Mouse (Mus musculus): ENCODE data around the gene Gpr82. TPM values are rescaled to one million over a fixed set of nuclear protein-coding genes. Genes with fewer than 3 reads are reported as not detected.

Gpr82 gene
- polyA plus RNA-seq, 1 experiment: not detected

- Histone ChIP-seq H3K4me1 (ENCODE audit: control insufficient read depth, insufficient read depth, low read length) (0 out of 2 replicates have a peak, but pooled peaks cover 2% of the 10 kb centered on the region), H3K27ac (ENCODE audit: insufficient read depth, low read length) (no peak overlapping the region), H3K4me3 (replicated peaks; ENCODE audit: insufficient read depth, low read depth, low read length) (no peak overlapping the region), H3K27me3 (ENCODE audit: control insufficient read depth, insufficient read depth, low read length) (no peaks in the 10 kb centered on the region)
- no peak for DNase-seq
- WGBS: 87% methylated on average over 4 of the region's 4 CpGs
- TF ChIP-seq CTCF (IDR thresholded peaks at IDR 0.05; ENCODE audit: borderline replicate concordance, insufficient read depth, low read depth, low read length): no peak
- no peak for TF ChIP-seq POLR2A (IDR thresholded peaks at IDR 0.05; ENCODE audit: borderline replicate concordance, insufficient read depth, low read length)
Measured at GRCm38 (mm10) chrX:13659201-13659890, 1.8 kb upstream of the Gpr82 start.

- no peak for DNase-seq
- H3K27ac ChIP-seq (ENCODE audit: insufficient read depth, low read length): no peak overlapping the region
- H3K4me3 ChIP-seq (replicated peaks; ENCODE audit: insufficient read depth, low read depth, low read length): no peak overlapping the region
- TF ChIP-seq POLR2A (IDR thresholded peaks at IDR 0.05; ENCODE audit: borderline replicate concordance, insufficient read depth, low read length) (no peak), CTCF (IDR thresholded peaks at IDR 0.05; ENCODE audit: borderline replicate concordance, insufficient read depth, low read depth, low read length) (no peak)
- no peaks in the 10 kb centered on the region for H3K27me3 ChIP-seq (ENCODE audit: control insufficient read depth, insufficient read depth, low read length)
- 89% methylated on average over 5 of the region's 5 CpGs for WGBS
- no peaks in the 10 kb centered on the region for H3K4me1 ChIP-seq (ENCODE audit: control insufficient read depth, insufficient read depth, low read length)
Measured at GRCm38 (mm10) chrX:13668867-13669266, 7.7 kb downstream of the Gpr82 start.

GRCm38 (mm10) chrX:13670342-13670741, 9.2 kb downstream of the Gpr82 start:
- Histone ChIP-seq H3K4me3 (replicated peaks; ENCODE audit: insufficient read depth, low read depth, low read length) (no peak overlapping the region), H3K27ac (ENCODE audit: insufficient read depth, low read length) (no peak overlapping the region), H3K4me1 (ENCODE audit: control insufficient read depth, insufficient read depth, low read length) (no peaks in the 10 kb centered on the region), H3K27me3 (ENCODE audit: control insufficient read depth, insufficient read depth, low read length) (no peaks in the 10 kb centered on the region)
- DNase-seq: no peak
- TF ChIP-seq POLR2A (IDR thresholded peaks at IDR 0.05; ENCODE audit: borderline replicate concordance, insufficient read depth, low read length): no peak
- TF ChIP-seq CTCF (IDR thresholded peaks at IDR 0.05; ENCODE audit: borderline replicate concordance, insufficient read depth, low read depth, low read length): no peak
- WGBS: 74% methylated on average over 3 of the region's 3 CpGs

DNA sequence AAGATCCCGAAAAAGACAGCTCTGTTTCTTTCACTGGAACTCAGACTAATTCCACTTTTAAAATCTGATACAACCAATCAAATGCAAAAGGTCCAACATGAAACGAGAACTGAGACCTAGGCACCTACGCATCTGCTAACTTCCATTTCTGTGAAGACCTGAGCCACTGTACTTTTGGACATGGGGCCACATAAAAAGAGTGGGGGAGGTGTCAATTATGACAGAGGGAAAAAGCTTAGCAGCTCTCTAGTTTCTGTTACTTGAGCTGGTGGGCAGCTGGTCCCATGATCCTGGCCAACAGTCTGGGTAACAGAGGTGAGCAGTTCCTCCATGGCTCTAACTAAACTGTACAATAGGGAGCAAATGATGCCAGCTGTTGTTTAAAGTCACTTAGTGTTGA, 11.8 kb downstream of the Gpr82 start:
- no peak for TF ChIP-seq POLR2A (IDR thresholded peaks at IDR 0.05; ENCODE audit: borderline replicate concordance, insufficient read depth, low read length)
- no peak for TF ChIP-seq CTCF (IDR thresholded peaks at IDR 0.05; ENCODE audit: borderline replicate concordance, insufficient read depth, low read depth, low read length)
- WGBS: 90% methylated on average over 3 of the region's 3 CpGs

GRCm38 (mm10) chrX:13681748-13682147, 20.6 kb downstream of the Gpr82 start:
- H3K4me1 ChIP-seq (ENCODE audit: control insufficient read depth, insufficient read depth, low read length): no peaks in the 10 kb centered on the region
- TF ChIP-seq POLR2A (IDR thresholded peaks at IDR 0.05; ENCODE audit: borderline replicate concordance, insufficient read depth, low read length): no peak
- TF ChIP-seq CTCF (IDR thresholded peaks at IDR 0.05; ENCODE audit: borderline replicate concordance, insufficient read depth, low read depth, low read length): no peak
- H3K27ac ChIP-seq (ENCODE audit: insufficient read depth, low read length): no peak overlapping the region
- WGBS: 37% methylated on average over 3 of the region's 3 CpGs
- DNase-seq: no peak
- H3K4me3 ChIP-seq (replicated peaks; ENCODE audit: insufficient read depth, low read depth, low read length): no peak overlapping the region
- H3K27me3 ChIP-seq (ENCODE audit: control insufficient read depth, insufficient read depth, low read length): no peaks in the 10 kb centered on the region

More for the DNA sequence above, 11.8 kb downstream of the Gpr82 start:
- H3K4me1 ChIP-seq (ENCODE audit: control insufficient read depth, insufficient read depth, low read length): no peaks in the 10 kb centered on the region
- H3K27ac ChIP-seq (ENCODE audit: insufficient read depth, low read length): no peak overlapping the region
- no peak for DNase-seq
- no peak overlapping the region for H3K4me3 ChIP-seq (replicated peaks; ENCODE audit: insufficient read depth, low read depth, low read length)
- H3K27me3 ChIP-seq (ENCODE audit: control insufficient read depth, insufficient read depth, low read length): no peaks in the 10 kb centered on the region

DNA sequence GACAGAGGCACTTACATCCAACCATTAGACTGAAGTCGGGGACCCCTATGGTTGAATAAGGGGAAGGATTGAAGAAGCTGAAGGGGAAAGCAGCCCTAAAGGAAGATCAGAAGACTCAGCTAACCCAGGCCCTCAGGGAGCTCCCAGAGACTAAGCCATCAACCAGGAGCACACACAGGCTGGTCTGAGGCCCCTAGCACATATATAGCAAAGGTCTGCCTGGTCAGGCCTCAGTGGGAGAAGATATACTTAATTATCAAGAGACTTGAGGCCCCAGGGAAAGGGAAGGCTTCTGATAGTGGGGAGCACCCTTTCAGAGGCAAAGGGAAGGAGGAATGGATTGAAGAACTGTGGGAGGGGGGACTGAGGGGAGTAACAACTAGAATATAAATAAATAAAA, 25.4 kb downstream of the Gpr82 start:
- WGBS: 87% methylated on average over 1 of the region's 1 CpGs
- no peak for DNase-seq
- H3K27me3 ChIP-seq (ENCODE audit: control insufficient read depth, insufficient read depth, low read length): no peaks in the 10 kb centered on the region
- no peak for TF ChIP-seq POLR2A (IDR thresholded peaks at IDR 0.05; ENCODE audit: borderline replicate concordance, insufficient read depth, low read length)
- TF ChIP-seq CTCF (IDR thresholded peaks at IDR 0.05; ENCODE audit: borderline replicate concordance, insufficient read depth, low read depth, low read length): no peak
- H3K4me3 ChIP-seq (replicated peaks; ENCODE audit: insufficient read depth, low read depth, low read length): no peak overlapping the region
- H3K4me1 ChIP-seq (ENCODE audit: control insufficient read depth, insufficient read depth, low read length): no peaks in the 10 kb centered on the region
- no peak overlapping the region for H3K27ac ChIP-seq (ENCODE audit: insufficient read depth, low read length)

DNA sequence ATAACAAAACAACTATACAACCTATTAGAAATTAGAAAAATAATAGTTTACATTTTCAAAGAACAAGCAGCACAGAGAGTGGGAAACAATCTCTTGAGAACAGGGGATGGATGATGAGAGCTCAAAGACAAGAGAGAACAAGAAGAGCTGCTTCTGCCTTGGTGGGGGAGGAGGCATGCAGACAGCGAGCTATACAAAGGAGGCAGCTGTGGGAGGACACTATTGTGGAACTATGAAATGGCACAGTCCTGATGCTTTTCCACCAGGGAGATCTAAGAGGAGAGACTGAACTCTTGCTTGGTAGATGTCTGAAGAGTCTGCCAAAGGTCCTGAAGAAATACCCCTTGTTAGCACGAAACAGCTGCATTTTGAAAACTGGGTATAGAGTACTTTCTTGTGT, 27.2 kb downstream of the Gpr82 start:
- 73% methylated on average over 2 of the region's 2 CpGs for WGBS
- TF ChIP-seq CTCF (IDR thresholded peaks at IDR 0.05; ENCODE audit: borderline replicate concordance, insufficient read depth, low read depth, low read length): no peak
- no peak for TF ChIP-seq POLR2A (IDR thresholded peaks at IDR 0.05; ENCODE audit: borderline replicate concordance, insufficient read depth, low read length)
- Histone ChIP-seq H3K27ac (ENCODE audit: insufficient read depth, low read length) (no peak overlapping the region), H3K4me3 (replicated peaks; ENCODE audit: insufficient read depth, low read depth, low read length) (no peak overlapping the region), H3K4me1 (ENCODE audit: control insufficient read depth, insufficient read depth, low read length) (no peaks in the 10 kb centered on the region), H3K27me3 (ENCODE audit: control insufficient read depth, insufficient read depth, low read length) (no peaks in the 10 kb centered on the region)
- no peak for DNase-seq

DNA sequence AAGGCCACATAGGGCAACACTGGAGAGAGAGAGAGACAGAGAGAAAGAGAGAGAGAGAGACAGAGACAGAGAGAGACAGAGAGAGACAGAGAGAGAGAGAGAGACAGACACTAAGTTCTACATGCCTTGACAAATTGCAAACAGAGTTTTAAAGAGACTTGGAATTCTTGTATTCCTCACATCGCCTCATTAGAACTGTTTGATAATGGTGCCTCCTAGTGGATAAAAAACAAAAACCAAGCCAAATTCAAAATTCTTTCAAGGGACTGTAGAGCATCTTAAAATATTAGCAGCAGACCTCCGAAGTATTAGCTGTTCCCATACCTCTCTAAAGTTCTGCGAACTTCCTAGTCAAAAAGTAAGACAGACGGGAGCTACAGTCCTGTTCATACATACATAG, 30.7 kb downstream of the Gpr82 start:
- H3K4me1 ChIP-seq (ENCODE audit: control insufficient read depth, insufficient read depth, low read length): no peaks in the 10 kb centered on the region
- 79% methylated on average over 4 of the region's 4 CpGs for WGBS
- no peak for DNase-seq
- no peak overlapping the region for H3K4me3 ChIP-seq (replicated peaks; ENCODE audit: insufficient read depth, low read depth, low read length)
- no peak overlapping the region for H3K27ac ChIP-seq (ENCODE audit: insufficient read depth, low read length)
- no peak for TF ChIP-seq POLR2A (IDR thresholded peaks at IDR 0.05; ENCODE audit: borderline replicate concordance, insufficient read depth, low read length)
- TF ChIP-seq CTCF (IDR thresholded peaks at IDR 0.05; ENCODE audit: borderline replicate concordance, insufficient read depth, low read depth, low read length): 0 out of 2 replicates have a peak, but pooled peaks have one; percentile 15
- H3K27me3 ChIP-seq (ENCODE audit: control insufficient read depth, insufficient read depth, low read length): no peaks in the 10 kb centered on the region

Measured in cerebellum, adult 2 months (tissue).